8 mouse cellular contexts compared by ENCODE assay signal in the genomic region with DNA sequence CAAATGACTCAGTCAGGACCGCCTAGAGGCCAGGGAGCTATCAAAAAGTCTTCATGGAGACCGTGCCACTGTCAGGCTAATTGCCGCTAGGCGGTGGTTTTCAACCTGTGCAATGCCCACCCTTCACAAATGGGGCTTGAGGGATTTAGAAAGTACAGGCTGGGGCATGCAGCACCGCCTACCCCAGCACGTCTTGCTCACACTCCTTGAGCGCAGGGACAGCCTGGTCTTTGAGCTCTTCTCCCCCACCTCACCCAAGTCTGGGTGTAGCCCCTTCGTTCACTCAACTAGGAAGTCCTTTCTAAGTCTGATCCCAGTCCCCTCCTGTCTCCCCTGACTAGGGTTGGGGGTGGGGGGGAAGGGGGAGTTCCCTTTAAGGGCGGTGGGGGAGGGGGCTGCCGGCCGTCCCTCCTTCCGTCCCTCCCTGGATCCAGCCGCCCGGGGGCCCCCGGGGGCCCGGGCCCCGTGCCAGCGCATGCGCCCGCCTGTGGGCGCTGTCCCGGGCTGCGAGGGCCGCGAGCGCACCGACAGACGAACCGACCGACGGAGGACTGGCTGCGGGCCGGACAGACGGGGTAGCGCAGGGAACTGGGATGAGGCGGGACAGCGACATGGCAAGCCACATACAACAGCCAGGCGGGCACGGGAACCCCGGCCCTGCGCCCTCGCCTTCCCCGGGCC. TPM values are rescaled to one million over a fixed set of nuclear protein-coding genes. Genes with fewer than 3 reads are reported as not detected.
A peak's percentile ranks its signal among the peaks of the same experiment; 100 is the strongest.
DNase-seq lines count a peak whose midpoint lies in the region; ATAC-seq and TF ChIP-seq lines count a peak whose summit lies in the region.

A gene (plus strand): TSS at position 497 of the 681 bp plus-strand sequence.

- H3K27ac ChIP-seq in kidney, adult 2 months (ENCODE audit: insufficient read depth, low read depth, low read length) = no peak within 1 kb of the TSS
- no peak within 1 kb of the TSS for H3K27ac ChIP-seq in cortical plate, adult 2 months (ENCODE audit: insufficient read depth, low read length)
- H3K27ac ChIP-seq in hindbrain, embryonic 10.5 days = peak within 1 kb of the TSS; percentile 62
- no peak within 1 kb of the TSS for H3K27ac ChIP-seq in limb, embryonic 15.5 days
- H3K27ac ChIP-seq in stomach, embryonic 15.5 days = no peak within 1 kb of the TSS

- H3K4me2 ChIP-seq in limb, embryonic 15.5 days = peak within 1 kb of the TSS; percentile 85
- H3K4me2 ChIP-seq in stomach, embryonic 15.5 days = peak within 1 kb of the TSS; percentile 75

- H3K36me3 ChIP-seq in kidney, adult 2 months (ENCODE audit: control insufficient read depth, insufficient read depth, low read length) = no peaks in the 10 kb centered on the region
- H3K36me3 ChIP-seq in hindbrain, embryonic 10.5 days = no peaks in the 10 kb centered on the region
- H3K36me3 ChIP-seq in limb, embryonic 15.5 days = no peaks in the 10 kb centered on the region
- H3K36me3 ChIP-seq in stomach, embryonic 15.5 days = no peaks in the 10 kb centered on the region

- no peak for TF ChIP-seq POLR2A in kidney, adult 2 months (IDR thresholded peaks at IDR 0.05; ENCODE audit: low read depth, low read length)
- no peak for TF ChIP-seq POLR2A in cortical plate, adult 2 months (IDR thresholded peaks at IDR 0.05; ENCODE audit: extremely low read depth, insufficient read depth, low read length)

- peak within 1 kb of the TSS; percentile 24; the same call in 1 of the 2 replicates for H3K4me3 ChIP-seq in kidney, adult 2 months (ENCODE audit: insufficient read depth, low read depth, low read length)
- H3K4me3 ChIP-seq in cortical plate, adult 2 months (ENCODE audit: insufficient read depth, low read length) = no peak within 1 kb of the TSS; the same call in none of the 2 replicates
- peak within 1 kb of the TSS; percentile 52 for H3K4me3 ChIP-seq in hindbrain, embryonic 10.5 days
- H3K4me3 ChIP-seq in limb, embryonic 15.5 days = peak within 1 kb of the TSS; percentile 42
- H3K4me3 ChIP-seq in stomach, embryonic 15.5 days (replicated peaks) = peak within 1 kb of the TSS; percentile 42

- ATAC-seq in limb, embryonic 15.5 days (ENCODE audit: insufficient number of reproducible peaks, low FRiP score, low TSS enrichment, low read depth) = no peak
- ATAC-seq in stomach, embryonic 15.5 days (ENCODE audit: insufficient read depth, low FRiP score, low read depth) = peak; percentile 54

- 3% methylated on average over 43 of the region's 43 CpGs for WGBS in kidney, adult 2 months
- WGBS in hindbrain, embryonic 10.5 days = 1% methylated on average over 43 of the region's 43 CpGs
- WGBS in limb, embryonic 15.5 days = 2% methylated on average over 39 of the region's 43 CpGs
- 2% methylated on average over 40 of the region's 43 CpGs for WGBS in stomach, embryonic 15.5 days

- no peak for TF ChIP-seq CTCF in kidney, adult 2 months (conservative IDR thresholded peaks at IDR 0.05; ENCODE audit: insufficient read depth, insufficient read length, low read depth, low read length)
- no peak for TF ChIP-seq CTCF in cortical plate, adult 2 months (IDR thresholded peaks at IDR 0.05; ENCODE audit: extremely low read depth, insufficient read depth, low read length)

- H3K4me1 ChIP-seq in kidney, adult 2 months (ENCODE audit: control insufficient read depth, insufficient read depth, low read length) = no peaks in the 10 kb centered on the region
- H3K4me1 ChIP-seq in cortical plate, adult 2 months (ENCODE audit: control insufficient read depth, insufficient read depth, low read length) = no peaks in the 10 kb centered on the region
- peaks cover 34% of the 10 kb centered on the region for H3K4me1 ChIP-seq in hindbrain, embryonic 10.5 days (replicated peaks)
- H3K4me1 ChIP-seq in limb, embryonic 15.5 days = peaks cover 19% of the 10 kb centered on the region
- H3K4me1 ChIP-seq in stomach, embryonic 15.5 days = peaks cover 17% of the 10 kb centered on the region

- H3K9ac ChIP-seq in limb, embryonic 15.5 days = peak within 1 kb of the TSS; percentile 41
- peak within 1 kb of the TSS; percentile 7; the same call in 1 of the 2 replicates for H3K9ac ChIP-seq in stomach, embryonic 15.5 days

- no peak for DNase-seq in kidney, adult 2 months
- no peak for DNase-seq in kidney, adult 11 months
- peak; percentile 30 for DNase-seq in hindbrain, embryonic 10.5 days (ENCODE audit: low spot score)
- no peak for DNase-seq in cerebellum, adult 8-10 months
- no peak for DNase-seq in urinary bladder, postnatal 10 days (ENCODE audit: low spot score)

- peaks cover 6% of the 10 kb centered on the region; the same call in 1 of the 2 replicates for H3K9me3 ChIP-seq in hindbrain, embryonic 10.5 days
- 0 out of 2 replicates have a peak, but pooled peaks cover 4% of the 10 kb centered on the region for H3K9me3 ChIP-seq in limb, embryonic 15.5 days
- no peaks in the 10 kb centered on the region for H3K9me3 ChIP-seq in stomach, embryonic 15.5 days

- H3K27me3 ChIP-seq in kidney, adult 2 months (replicated peaks; ENCODE audit: control insufficient read depth, insufficient read depth, low read length) = no peaks in the 10 kb centered on the region
- peaks cover 63% of the 10 kb centered on the region for H3K27me3 ChIP-seq in hindbrain, embryonic 10.5 days (ENCODE audit: insufficient read depth, poor library complexity, severe bottlenecking)
- peaks cover 61% of the 10 kb centered on the region for H3K27me3 ChIP-seq in limb, embryonic 15.5 days
- peaks cover 34% of the 10 kb centered on the region for H3K27me3 ChIP-seq in stomach, embryonic 15.5 days (replicated peaks)

RNA-seq across cellular contexts. Expression of the gene that starts here (rescaled TPM):
- polyA plus RNA-seq in kidney, adult 2 months (2012; rRNA removed) = 2.5 and 7.0 TPM in 2 replicates
- polyA plus RNA-seq in cortical plate, adult 2 months (2012; rRNA removed) = 59.3 and 60.4 TPM in 2 replicates
- polyA plus RNA-seq in hindbrain, embryonic 10.5 days (2016; fragmentation: Nextera tagmentation; extraction: Ambion mirVana) = 0.56 and 0.80 TPM in 2 replicates
- polyA plus RNA-seq in limb, embryonic 15.5 days (2015; fragmentation: Nextera tagmentation; extraction: Ambion mirVana) = 6.7 and 8.6 TPM in 2 replicates
- 2.4 and 3.3 TPM in 2 replicates for polyA plus RNA-seq in stomach, embryonic 15.5 days (2015; fragmentation: Nextera tagmentation; extraction: Ambion mirVana)

Comparison
In these comparisons a context has a peak if more than half of its experiments do, and no peak if none do; other contexts are left out.
1. Peak in DNase-seq, H3K4me3 ChIP-seq and H3K27ac ChIP-seq in hindbrain, embryonic 10.5 days; RNA of the gene not detected or under 1 TPM.